Mouse (Mus musculus) lung, postnatal 10 days (tissue): Measurements from ENCODE around the gene Ttc21b.

Source experiments
- DNase-seq: peaks from one replicate; pipeline ENCODE4 v3.0.0; 2021

Ttc21b gene

DNA sequence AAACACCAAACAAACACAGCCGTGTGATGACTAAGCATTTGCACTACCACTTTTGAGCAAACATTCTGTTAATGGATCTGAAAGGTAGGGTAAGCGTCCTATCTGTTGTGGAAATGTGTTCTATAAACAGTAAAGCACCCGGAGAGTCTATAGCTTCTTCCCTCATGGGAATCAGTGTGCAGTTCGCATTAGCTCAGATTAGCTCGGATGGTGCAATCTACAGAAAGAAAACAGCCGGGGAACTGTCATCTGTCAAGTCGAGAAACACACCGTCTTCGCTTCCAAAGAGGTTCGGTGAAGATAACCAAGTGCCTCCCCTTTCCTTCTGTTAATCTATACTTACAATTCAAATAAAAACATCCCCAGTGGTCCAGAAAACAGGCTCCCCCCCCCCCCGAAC lies 85.7 kb downstream of the Ttc21b start:
- DNase-seq, result no peak

- no peak for DNase-seq
These were observed 91.4 kb downstream of the Ttc21b start for GRCm38 (mm10) chr2:66165025-66165424.

- peak; percentile 21 for DNase-seq
These were observed 98.1 kb downstream of the Ttc21b start for GRCm38 (mm10) chr2:66158140-66158915.

GRCm38 (mm10) chr2:66151436-66151835 lies 105.0 kb downstream of the Ttc21b start:
- DNase-seq, result no peak

DNA sequence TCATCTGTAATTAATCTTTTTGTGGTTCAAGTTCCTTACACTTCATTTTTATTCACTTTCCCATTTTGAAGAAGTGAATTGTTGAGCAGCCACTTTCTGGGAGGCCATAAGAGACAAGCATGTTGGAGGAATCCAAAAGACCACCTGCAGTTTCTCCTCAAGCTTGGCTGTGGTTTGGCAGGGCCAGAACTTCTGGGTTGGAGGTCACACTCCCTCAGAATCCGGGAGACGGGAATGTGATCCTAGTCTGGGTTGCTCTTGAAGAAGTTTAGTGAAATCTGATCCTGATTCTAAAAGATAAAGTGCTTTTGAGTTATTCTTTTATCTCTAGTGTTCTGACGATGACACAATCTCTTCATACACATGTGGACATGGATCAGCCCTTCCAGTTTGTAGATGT lies 105.9 kb downstream of the Ttc21b start:
- no peak for DNase-seq

GRCm38 (mm10) chr2:66148654-66149230 lies 107.7 kb downstream of the Ttc21b start:
- no peak for DNase-seq

DNA sequence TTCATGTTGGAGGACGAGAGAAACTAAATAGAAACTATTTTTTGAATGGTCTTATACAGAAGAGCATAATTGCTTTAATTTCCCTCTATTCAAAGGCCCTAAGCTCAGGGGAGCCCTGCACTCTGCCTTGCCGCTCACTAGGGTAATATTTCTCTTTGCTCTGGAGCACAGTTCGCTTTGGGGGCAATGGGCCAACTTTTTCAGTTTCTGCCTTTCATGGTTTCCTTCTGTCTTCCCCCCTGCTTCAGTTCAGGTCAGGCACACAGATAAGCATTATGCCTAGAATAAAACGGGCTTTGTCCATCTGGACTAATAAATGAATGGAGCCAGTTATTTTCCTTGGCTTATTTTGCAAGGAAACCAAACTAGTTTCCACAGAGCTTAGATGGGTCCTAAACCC lies 109.9 kb downstream of the Ttc21b start:
- no peak for DNase-seq

- DNase-seq, result no peak
These were observed 111.6 kb downstream of the Ttc21b start for GRCm38 (mm10) chr2:66144770-66145169.

GRCm38 (mm10) chr2:66143284-66143683 lies 113.1 kb downstream of the Ttc21b start:
- DNase-seq, result no peak

GRCm38 (mm10) chr2:66142711-66143110 lies 113.7 kb downstream of the Ttc21b start:
- DNase-seq, result no peak

DNA sequence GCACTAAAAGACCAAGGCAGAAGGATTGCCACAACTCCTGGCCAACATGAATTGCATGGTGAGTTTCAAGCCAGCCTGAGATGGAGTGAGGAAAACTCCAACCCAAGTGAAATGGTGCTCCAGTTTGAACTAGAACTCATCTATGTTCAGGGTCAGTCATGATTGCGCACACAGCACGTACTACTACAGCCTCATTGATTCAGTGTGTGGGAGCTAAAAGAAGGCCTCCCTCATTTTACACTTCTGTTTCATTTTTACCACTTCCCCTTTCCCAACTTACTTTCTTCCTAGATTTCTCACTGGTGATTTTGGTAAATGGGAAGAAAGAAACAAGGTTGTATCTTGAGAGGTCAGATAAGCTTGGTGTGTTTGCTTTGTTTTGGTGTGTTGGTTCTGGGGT lies 114.1 kb downstream of the Ttc21b start:
- no peak for DNase-seq

DNA sequence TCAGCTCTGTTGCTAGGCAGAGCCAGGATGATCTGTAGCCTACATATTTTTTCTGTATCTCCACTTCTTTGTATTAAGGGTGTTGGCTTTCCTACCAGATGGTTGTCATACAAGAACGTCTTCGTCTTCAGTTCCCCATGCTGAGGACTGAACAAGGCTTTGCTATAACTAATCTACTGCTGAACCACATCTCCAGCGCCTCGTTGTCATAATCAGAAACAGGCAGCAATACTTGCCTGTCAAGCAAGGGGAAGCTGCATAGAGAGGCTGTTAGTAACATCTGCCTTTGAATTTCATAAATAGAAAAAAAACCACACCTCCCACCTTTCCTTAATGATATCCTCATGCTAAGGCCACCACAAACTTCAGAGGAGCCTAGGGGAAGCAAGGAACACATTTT lies 116.2 kb downstream of the Ttc21b start:
- no peak for DNase-seq
